Mouse (Mus musculus) lung, postnatal 14 days (tissue): Measurements from ENCODE around the gene Dync1h1.
"Not testable (repeated sequence)": the region's sequence is repeated elsewhere in the genome, so short reads cannot be mapped to it uniquely, and the experiment has no call there.

Experiments used
- DNase-seq: peaks from one replicate; pipeline ENCODE4 v3.0.0; 2021

Dync1h1 gene

DNA sequence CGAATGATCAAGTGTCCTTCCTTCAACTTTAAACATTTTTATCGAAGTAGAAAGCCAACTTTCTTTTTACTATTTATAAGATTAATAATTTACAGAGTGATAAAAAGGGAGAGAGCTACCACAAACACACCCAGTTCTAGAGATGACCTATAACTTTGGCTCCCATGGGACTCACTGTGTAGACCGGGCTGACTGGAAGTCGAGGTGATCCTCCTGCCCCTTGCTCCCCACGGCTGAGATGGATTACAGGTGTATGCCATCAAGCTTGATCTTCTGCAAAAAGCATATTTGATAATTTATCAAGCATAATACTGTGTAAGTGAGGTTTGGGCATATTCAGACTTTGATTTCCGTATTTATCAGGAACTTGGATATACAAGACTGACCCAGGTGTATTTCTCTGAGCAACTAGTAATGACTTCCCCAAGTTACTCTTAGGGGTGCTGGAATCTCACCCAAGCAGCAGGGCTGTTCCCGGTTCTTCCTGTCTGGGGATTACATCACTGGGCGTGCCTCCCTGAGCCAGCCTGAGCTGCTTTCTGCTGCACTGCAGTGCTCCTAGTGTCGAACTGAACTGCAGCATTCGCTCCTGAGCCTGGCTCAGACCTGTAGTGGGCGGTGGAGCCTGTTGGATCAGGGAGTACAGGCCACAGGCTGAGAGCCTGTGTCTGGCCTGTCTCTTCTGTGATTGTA, 7.4 kb downstream of the Dync1h1 start:
- peak; percentile 68 for DNase-seq

- no peak for DNase-seq
These were observed 7.9 kb downstream of the Dync1h1 start for GRCm38 (mm10) chr12:110609153-110609497.

DNA sequence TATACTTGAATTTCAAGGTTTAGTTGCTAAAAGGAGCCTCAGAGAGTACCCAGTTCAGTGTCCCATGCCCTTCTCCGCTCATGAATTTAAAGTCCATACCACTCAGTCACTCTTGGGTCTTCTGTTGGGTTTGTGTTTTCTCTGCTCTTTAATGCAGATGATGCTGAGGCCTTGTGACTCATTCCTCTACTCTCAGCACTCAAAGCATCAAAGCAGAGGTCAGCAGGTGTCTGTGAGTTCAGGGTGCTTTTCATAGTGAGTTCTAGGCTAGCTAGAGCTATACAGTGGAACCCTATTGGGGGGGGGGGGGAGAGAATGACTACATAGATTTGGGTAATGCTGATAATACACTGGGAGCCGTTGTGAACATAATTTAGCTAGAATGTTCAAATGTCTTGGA, 9.5 kb downstream of the Dync1h1 start:
- DNase-seq = no peak

DNA sequence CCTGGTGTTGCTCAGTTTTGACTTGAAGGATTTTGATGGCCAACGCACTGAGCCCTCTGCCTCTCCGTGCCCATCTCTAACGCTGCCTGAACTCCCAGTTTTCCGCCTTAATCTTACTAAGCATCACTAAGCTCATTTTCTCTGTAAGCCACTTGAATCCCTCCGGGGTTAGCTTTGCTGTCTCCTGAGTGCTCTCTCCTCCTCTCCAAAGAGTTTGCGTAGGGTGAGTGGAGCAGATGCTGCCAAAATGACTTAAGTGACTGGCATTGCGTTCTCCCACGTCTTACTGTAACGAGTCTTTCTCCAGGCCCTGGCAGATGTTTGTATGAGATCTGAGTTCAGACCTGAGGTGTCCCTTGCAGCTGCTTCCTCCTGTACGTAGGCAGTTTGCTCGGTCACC, 28.8 kb downstream of the Dync1h1 start:
- no peak for DNase-seq

DNA sequence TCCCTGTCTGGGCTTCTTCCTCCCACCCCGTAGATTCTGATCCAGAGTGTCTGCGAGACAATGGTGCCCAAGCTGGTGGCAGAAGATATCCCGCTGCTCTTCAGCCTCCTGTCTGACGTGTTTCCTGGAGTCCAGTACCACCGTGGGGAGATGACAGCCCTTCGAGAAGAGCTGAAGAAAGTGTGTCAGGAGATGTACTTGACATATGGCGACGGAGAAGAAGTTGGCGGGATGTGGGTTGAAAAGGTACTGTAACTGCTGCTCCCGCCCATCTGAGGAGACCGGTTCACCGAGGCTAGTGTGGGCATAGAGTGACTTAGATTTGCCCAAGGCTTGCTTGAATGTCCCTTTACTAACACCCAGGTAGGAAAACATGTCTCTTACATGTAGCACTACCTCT, 35.0 kb downstream of the Dync1h1 start:
- DNase-seq = no peak

DNA sequence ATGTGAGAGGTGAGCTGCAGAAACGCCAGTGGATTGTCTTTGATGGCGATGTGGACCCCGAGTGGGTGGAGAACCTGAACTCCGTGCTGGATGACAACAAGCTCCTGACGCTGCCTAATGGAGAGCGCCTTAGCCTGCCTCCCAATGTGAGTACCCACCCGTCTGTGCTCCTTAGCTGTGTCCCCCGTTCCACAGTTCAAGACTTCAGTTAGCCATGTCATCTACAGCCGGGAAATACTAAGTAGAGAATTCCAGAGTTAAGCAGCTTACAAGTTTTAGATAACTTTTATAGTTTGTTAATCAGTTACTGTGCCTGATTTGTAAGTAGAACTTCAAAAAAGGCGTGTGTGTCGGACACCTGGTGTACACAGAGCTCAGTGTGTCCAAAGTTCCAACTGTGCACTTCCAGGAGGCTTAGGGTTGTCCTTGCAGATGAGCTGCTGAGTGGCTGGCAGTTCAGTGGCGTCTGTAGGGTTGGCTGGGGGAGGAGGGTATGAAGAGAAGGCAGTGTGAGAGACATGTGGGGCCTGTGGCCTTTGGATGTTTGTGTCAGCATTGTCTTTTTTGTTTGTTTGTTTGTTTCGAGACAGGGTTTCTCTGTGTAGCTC, 36.4 kb downstream of the Dync1h1 start:
- DNase-seq = no peak

GRCm38 (mm10) chr12:110650241-110650641, 49.0 kb downstream of the Dync1h1 start:
- no peak for DNase-seq

DNA sequence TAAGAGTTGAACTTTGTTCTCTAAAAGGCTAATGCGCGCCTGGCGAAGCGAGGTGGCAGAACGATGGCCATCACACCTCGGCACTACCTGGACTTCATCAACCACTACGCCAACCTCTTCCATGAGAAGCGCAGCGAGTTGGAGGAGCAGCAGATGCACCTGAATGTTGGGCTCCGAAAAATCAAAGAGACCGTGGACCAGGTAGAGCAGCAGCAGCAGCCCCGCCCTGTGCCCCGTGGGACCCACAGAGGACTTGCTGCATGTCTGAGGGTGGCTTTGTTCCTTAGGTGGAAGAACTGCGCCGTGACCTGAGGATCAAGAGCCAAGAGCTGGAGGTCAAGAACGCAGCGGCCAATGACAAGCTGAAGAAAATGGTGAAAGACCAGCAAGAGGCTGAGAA, 50.2 kb downstream of the Dync1h1 start:
- no peak for DNase-seq

GRCm38 (mm10) chr12:110661746-110662145, 60.5 kb downstream of the Dync1h1 start:
- DNase-seq = no peak

DNA sequence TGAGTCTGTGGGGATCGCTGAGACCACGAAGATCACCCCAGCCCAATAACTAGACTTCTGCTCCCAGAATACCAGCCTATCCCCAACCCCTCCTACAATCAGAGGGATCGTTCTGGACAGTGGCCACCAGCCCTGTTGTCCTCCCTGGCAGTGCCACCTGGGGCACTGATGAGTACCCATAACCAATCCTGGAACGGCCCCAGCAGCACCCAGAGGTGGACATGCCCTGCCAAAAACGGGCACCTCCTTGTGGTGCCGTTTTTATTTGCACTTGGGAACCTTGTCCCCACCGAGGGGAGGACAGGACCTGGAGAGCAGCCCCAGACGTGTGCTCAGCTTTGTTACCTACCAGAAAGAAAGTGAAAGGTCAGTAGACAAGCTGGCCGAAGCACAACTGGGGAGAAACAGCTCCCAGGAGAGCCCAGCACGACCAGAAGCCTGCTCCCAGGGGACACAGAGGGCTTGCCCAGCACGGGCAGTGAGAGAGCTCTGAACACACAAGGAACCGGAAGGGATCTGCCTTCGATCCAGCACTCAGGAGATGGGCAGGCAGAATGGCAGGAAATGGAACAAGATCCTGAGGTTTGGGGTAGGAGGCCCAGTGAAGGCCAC, 66.3 kb downstream of the Dync1h1 start:
- DNase-seq = no peak

DNA sequence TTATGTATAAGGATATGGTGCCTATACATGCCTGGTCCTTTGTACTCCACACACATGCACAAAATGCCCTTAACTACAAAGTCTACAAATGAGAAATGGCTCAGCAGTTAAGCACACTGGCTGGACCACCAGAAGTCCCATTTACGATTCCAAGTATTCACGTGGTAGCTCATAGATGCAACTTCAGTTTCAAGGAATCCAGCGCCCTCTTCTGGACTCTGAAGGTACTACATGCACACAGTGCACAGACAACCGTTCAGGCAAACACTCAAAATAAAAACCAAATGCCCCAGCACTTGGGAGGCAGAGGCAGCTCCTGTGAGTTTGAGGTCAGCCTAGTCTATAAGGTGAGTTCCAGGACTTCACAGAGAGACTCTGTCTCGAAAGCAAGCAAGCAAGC, 73.0 kb downstream of the Dync1h1 start:
- DNase-seq = peak; percentile 19

- DNase-seq = peak; percentile 46
These were observed 79.9 kb downstream of the Dync1h1 start for GRCm38 (mm10) chr12:110681191-110681590.

DNA sequence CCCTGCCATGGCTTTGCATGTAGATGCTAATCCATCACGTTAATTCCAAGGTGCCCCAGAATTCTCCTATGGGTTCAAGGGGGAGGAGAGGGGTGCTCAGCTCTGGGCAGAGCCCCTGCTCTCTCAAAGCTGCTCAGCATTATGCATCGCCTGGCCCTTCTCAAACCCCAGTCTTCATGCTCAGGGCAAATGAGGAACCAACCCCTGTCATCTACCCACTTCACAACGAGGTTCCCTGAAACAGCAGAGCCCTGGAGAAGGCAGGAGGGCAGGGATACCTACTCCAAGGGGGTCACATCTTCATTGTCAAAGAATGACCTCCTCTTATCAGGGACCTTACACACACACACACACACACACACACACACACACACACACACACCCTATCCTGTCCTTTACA, 80.6 kb downstream of the Dync1h1 start:
- no peak for DNase-seq

GRCm38 (mm10) chr12:110682561-110683299, 81.5 kb downstream of the Dync1h1 start, which contains the start of gene 1700001K19Rik:
Gene 1700001K19Rik (minus strand): TSS chr12:110682619.
- no peak for DNase-seq

DNA sequence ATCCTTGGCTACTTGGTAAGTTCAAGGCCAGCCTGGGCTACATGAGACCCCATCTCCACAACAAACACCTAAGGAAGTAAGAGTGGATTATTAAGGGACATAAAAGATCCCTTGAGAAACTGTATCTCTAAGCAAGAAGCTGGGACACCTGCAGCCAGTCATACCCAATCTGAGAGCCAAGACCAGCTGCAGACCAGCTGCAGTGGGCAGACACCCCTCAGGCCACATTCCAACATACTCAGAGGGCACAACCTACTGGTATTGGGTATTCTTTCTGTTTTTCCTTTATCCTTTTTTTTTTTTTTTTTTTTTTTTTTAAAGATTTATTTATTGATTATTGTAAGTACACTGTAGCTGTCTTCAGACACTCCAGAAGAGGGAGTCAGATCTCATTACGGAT, 82.3 kb downstream of the Dync1h1 start:
- no peak for DNase-seq

DNA sequence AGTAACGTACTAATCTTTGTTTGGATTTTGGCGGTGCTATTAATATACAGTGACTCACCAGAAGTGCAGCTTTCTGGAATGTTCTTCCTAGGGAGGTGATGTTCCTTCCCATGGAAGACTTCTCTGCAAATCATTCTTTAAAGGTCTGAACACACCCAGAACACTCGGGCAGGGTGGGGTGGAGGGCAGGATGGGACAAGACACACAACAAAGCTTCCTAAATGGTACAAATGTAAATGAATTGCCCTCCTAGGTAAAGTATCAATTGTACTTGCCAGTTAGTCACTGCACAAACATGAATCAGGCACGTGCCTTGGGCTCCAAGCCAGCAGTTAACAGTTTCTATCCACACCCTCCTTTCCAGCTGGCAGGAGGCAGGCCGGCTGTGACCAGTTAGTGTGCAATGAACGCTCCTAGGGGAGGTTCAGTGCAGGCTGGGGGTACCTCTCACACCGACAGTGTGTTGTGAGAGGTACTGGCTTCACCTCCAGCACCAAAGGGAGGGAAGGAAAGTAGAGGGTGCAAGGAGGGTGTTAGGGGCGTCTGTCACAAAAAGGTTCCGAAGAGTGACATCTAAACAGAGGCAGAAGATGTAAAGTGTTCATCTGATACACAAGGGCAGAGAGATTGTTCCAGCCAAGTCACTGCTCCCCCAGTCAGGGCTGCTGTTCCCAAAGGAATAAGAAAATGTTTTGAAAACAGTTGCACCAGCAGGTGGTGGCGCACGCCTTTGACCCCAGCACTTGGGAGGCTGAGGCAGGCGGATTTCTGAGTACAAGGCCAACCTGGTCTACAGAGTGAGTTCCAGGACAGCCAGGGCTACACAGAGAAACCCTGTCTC, 86.9 kb downstream of the Dync1h1 start:
- DNase-seq = peak; percentile 78

DNA sequence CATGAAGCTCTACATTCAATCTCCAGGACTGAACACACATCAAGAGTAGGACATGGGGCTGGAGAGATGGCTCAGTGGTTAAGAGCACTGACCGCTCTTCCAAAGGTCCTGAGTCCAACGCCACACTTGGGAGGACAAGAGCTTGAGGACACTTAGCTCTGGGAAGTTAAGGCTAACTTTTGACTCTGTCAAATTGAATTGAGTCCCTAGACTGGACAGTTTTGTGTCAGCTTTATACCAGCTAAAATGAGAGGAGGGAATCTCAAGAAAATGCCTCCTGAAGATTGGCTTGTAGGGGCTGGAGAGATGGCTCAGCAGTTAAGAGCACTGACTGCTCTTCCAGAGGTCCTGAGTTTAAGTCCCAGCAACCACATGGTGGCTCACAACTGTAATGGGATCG, 87.7 kb downstream of the Dync1h1 start:
- not testable (repeated sequence) for DNase-seq

DNA sequence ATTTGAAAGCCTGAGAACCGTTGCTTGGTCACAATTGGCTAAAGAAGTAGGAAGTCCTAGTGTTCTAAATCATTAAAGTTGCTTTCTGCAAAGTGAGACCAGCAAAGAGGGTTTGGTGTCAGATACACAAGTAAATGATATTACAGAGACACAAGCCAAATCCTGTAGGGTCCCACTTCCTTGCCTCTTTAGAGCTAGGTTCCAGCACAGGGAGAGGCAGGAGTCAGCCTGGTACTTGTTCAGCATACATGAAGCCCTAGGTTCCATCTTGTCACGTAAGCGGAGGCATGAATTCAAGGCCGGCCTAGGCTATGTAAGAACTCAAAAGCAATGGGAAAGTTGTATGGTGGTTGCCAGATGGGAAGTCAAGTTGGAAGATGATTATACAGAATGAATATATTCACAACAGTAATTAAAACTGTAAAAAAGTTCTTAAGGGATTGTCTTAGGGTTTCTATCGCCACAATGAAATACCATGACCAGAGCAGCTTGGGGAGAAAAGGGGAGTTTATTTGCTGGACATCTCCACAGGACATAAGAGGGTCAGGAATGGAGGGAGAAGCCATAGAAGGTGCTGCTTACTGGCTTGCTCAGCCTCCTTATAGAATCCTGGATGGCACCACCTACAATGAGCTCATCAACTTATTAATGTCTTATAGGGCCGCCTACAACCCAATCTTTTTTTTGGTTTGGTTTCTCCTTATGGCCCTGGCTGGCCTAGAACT, 88.8 kb downstream of the Dync1h1 start:
- DNase-seq = no peak

GRCm38 (mm10) chr12:110693378-110693777, 92.1 kb downstream of the Dync1h1 start:
- DNase-seq = not testable (repeated sequence)

DNA sequence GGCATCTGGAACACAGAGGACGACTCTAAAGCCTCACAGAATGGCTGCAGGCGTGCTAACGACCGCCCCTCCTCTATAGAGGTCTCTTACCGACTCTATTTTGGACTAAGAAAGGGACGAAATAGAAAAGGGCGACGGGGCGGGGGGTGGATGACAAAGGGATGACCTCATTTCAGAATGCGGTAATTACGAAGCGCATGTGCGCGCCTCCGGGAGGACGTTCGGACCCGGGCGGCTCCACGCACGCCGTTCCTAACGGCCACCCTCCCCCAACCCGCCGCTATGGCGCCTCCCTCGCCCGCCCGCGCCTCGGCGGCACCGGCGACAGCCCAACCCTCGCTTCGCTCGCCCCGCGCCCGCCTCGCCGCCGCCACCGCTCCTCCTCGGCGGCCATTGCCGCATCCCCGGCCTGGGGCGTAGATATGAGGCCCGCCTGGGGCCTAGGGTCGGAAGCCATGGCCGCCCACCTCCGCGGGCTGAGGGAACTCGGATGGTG, 94.5 kb downstream of the Dync1h1 start:
- DNase-seq = peak; percentile 54

GRCm38 (mm10) chr12:110696173-110696974, 95.1 kb downstream of the Dync1h1 start:
- peak; percentile 99 for DNase-seq
